Mouse (Mus musculus): Measurements from ENCODE around the gene Msh3. TPM values are rescaled to one million over a fixed set of nuclear protein-coding genes. Genes with fewer than 3 reads are reported as not detected.

The Msh3 gene
- polyA plus RNA-seq, 1 experiment: 35.5 TPM

DNA sequence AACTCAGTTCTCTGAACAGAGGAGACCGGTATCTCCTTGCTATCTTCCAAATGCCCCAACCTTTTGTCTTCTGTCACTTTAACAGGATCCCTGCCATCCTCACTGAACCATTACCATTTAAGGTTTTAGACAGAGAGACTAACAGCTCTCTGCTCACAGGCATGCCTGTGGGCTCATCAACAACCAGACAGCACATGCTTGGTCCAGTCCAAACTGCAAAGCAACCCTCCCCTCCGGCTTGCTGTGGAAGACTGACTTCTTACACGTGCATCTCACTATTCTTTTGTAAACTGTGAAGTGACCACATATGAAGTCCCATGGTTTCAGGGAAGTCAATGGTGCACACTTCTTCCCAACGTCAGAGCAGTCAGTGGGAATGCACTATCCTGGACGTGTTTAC lies 93.5 kb downstream of the Msh3 start:
- TF ChIP-seq CTCF (IDR thresholded peaks at IDR 0.05; ENCODE audit: control insufficient read depth, insufficient read depth, low read length) (no peak), POLR2A (IDR thresholded peaks at IDR 0.05; ENCODE audit: borderline replicate concordance, control insufficient read depth, low read depth, low read length) (no peak)
- 86% methylated on average over 5 of the region's 5 CpGs for WGBS
- H3K4me3 ChIP-seq (replicated peaks; ENCODE audit: control insufficient read depth, low read depth, low read length): no peak overlapping the region
- H3K27ac ChIP-seq (ENCODE audit: control insufficient read depth, insufficient read depth, low read depth, low read length, poor library complexity): no peak overlapping the region
- H3K4me1 ChIP-seq (ENCODE audit: control insufficient read depth, insufficient read depth, low read length): no peaks in the 10 kb centered on the region; the same call in 1 of the 2 replicates

DNA sequence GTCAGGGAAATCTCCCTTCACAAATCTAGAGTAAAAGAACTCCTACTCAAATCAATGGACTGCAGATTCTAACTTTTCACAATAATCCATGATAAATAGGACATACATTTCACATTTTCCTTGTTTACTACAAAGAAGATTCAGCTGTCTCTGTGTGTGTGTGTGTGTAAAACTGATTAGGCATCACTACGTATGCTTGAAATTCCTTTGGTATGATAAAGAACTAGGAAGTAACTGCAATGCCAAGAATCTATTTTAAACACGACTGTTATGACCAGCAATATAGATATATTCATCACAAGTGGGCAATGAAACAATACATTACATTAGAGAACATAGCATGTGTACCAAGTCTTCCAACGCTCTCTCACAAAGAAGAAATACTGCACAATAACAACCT lies 99.3 kb downstream of the Msh3 start:
- 70% methylated on average over 3 of the region's 3 CpGs for WGBS
- no peak overlapping the region for H3K4me3 ChIP-seq (replicated peaks; ENCODE audit: control insufficient read depth, low read depth, low read length)
- no peaks in the 10 kb centered on the region; the same call in 1 of the 2 replicates for H3K4me1 ChIP-seq (ENCODE audit: control insufficient read depth, insufficient read depth, low read length)
- TF ChIP-seq POLR2A (IDR thresholded peaks at IDR 0.05; ENCODE audit: borderline replicate concordance, control insufficient read depth, low read depth, low read length): no peak
- no peak for TF ChIP-seq CTCF (IDR thresholded peaks at IDR 0.05; ENCODE audit: control insufficient read depth, insufficient read depth, low read length)
- no peak overlapping the region for H3K27ac ChIP-seq (ENCODE audit: control insufficient read depth, insufficient read depth, low read depth, low read length, poor library complexity)

DNA sequence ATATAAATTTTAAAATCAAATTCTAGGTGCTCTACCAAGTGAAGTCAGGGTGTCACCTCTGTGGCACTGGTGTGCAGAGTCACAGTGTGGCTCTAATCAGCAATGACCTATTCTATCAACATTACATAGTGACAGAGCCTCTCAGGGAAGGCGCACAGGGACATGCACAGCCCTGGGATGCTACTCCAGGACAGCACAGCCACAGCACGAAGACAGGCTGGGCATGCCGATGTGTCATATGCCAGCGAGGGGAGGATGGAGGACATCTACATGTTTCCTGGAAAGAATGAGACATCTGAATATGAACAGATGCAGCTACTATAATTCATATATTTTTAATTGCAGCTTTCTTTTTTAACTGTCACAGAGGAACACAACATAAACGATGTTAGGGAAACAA lies 101.0 kb downstream of the Msh3 start:
- WGBS: 84% methylated on average over 5 of the region's 5 CpGs
- H3K4me1 ChIP-seq (ENCODE audit: control insufficient read depth, insufficient read depth, low read length): no peaks in the 10 kb centered on the region; the same call in 1 of the 2 replicates
- TF ChIP-seq CTCF (IDR thresholded peaks at IDR 0.05; ENCODE audit: control insufficient read depth, insufficient read depth, low read length) (no peak), POLR2A (IDR thresholded peaks at IDR 0.05; ENCODE audit: borderline replicate concordance, control insufficient read depth, low read depth, low read length) (no peak)
- H3K27ac ChIP-seq (ENCODE audit: control insufficient read depth, insufficient read depth, low read depth, low read length, poor library complexity): no peak overlapping the region
- no peak overlapping the region for H3K4me3 ChIP-seq (replicated peaks; ENCODE audit: control insufficient read depth, low read depth, low read length)

DNA sequence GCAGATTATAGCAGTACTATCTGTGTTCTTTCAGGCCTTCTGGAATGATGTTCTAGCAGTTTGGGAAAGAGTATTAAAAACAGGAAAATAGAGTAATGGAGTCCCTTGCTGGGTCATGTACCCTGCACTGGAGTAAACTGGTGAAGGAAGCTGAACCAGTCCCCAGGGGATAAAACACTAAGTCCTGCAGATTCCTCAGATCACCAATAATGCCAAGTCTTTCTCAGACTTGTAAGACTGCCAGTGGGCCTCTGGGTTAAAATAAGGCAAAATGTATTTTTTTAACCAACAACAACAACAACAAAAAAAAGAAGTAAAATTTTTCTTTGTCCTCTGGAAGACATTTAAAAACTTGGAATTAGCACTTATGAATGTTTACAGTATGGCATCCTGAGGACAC lies 102.5 kb downstream of the Msh3 start:
- TF ChIP-seq CTCF (IDR thresholded peaks at IDR 0.05; ENCODE audit: control insufficient read depth, insufficient read depth, low read length): no peak
- no peak for TF ChIP-seq POLR2A (IDR thresholded peaks at IDR 0.05; ENCODE audit: borderline replicate concordance, control insufficient read depth, low read depth, low read length)
- H3K27ac ChIP-seq (ENCODE audit: control insufficient read depth, insufficient read depth, low read depth, low read length, poor library complexity): no peak overlapping the region
- H3K4me3 ChIP-seq (replicated peaks; ENCODE audit: control insufficient read depth, low read depth, low read length): no peak overlapping the region
- H3K4me1 ChIP-seq (ENCODE audit: control insufficient read depth, insufficient read depth, low read length): no peaks in the 10 kb centered on the region

DNA sequence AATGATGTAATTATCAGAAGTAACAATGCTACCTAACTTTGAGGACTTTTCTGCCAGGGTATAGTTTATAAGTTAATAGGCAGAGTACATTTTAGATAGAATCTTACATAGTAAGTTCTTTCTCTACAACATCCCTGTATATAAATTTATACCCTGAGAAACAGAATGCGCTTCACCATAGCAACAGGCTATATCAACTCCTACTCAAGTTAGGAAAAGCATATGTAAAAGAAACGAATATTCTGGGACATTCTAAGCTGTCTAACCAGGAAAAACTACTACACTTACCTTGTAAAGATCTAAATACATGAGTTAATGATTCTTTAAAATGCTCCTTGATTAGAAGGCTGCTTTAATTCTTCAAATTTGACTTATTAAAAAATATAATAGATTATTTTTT lies 107.2 kb downstream of the Msh3 start:
- TF ChIP-seq POLR2A (IDR thresholded peaks at IDR 0.05; ENCODE audit: borderline replicate concordance, control insufficient read depth, low read depth, low read length) (no peak), CTCF (IDR thresholded peaks at IDR 0.05; ENCODE audit: control insufficient read depth, insufficient read depth, low read length) (no peak)
- WGBS: 87% methylated on average over 2 of the region's 2 CpGs

DNA sequence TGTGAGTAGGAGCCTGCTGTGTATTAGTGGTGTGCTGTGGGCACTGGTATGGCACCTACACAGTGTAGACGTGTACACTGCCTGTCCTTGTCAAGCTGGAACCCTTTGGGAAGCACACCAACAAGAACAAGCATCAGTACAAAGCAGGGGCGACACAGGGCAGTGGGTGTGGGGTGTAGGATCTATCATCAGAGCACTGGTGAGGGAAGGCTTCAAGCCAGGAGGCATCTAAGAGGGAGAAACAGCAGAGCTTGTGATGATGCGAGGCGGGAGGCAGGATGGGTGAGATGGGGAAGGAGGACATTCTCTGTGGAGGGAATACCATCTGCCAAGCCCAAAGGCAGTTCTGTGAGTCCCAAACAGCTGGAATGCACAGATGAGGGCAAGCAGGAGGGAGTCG lies 107.8 kb downstream of the Msh3 start:
- Histone ChIP-seq H3K4me1 (ENCODE audit: control insufficient read depth, insufficient read depth, low read length) (no peaks in the 10 kb centered on the region), H3K4me3 (replicated peaks; ENCODE audit: control insufficient read depth, low read depth, low read length) (no peak overlapping the region), H3K27ac (ENCODE audit: control insufficient read depth, insufficient read depth, low read depth, low read length, poor library complexity) (no peak overlapping the region)
- TF ChIP-seq POLR2A (IDR thresholded peaks at IDR 0.05; ENCODE audit: borderline replicate concordance, control insufficient read depth, low read depth, low read length): no peak
- no peak for TF ChIP-seq CTCF (IDR thresholded peaks at IDR 0.05; ENCODE audit: control insufficient read depth, insufficient read depth, low read length)
- WGBS: 86% methylated on average over 5 of the region's 5 CpGs

More for the DNA sequence above, 107.2 kb downstream of the Msh3 start:
- H3K4me1 ChIP-seq (ENCODE audit: control insufficient read depth, insufficient read depth, low read length): no peaks in the 10 kb centered on the region
- H3K27ac ChIP-seq (ENCODE audit: control insufficient read depth, insufficient read depth, low read depth, low read length, poor library complexity): no peak overlapping the region
- H3K4me3 ChIP-seq (replicated peaks; ENCODE audit: control insufficient read depth, low read depth, low read length): no peak overlapping the region

DNA sequence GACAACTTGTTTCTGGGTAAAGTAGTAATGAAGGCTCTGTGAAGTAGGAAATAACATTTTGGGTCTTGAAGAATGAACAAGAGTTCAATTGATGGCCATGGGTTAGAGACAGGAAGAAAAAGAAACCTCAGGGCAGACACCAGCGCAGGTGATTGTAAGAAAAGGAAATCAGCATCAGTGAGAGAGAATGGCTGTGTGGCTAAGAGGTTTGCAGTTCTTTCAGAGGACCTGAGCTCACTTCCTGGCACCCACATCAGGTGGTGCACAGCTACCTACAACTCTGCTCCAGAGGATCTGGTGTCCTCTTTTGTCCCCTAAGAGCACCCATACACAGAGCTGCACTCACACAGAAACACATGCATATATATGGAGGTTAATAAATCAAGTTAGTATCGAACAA lies 110.1 kb downstream of the Msh3 start:
- TF ChIP-seq POLR2A (IDR thresholded peaks at IDR 0.05; ENCODE audit: borderline replicate concordance, control insufficient read depth, low read depth, low read length) (no peak), CTCF (IDR thresholded peaks at IDR 0.05; ENCODE audit: control insufficient read depth, insufficient read depth, low read length) (no peak)
- H3K27ac ChIP-seq (ENCODE audit: control insufficient read depth, insufficient read depth, low read depth, low read length, poor library complexity): no peak overlapping the region
- no peaks in the 10 kb centered on the region for H3K4me1 ChIP-seq (ENCODE audit: control insufficient read depth, insufficient read depth, low read length)
- no peak overlapping the region for H3K4me3 ChIP-seq (replicated peaks; ENCODE audit: control insufficient read depth, low read depth, low read length)
- 73% methylated on average over 2 of the region's 2 CpGs for WGBS

DNA sequence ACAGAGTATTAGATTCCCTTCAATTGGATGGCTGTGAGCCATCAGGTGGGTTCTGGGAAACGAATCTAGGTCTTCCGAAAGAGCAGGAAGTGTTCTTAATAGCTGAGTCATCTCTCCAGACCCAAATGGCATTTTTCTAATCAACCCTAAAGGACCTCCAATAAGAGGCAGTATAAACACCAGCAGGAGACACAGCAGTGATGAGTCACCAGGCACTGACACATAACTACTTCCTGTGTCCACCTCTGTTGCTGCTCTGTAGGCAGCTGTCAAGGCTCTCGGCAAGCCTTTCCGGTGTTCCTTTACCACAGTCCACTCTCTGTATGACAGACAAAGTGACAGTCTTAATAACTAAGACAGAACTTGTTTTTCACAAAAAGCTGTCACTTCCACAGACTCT lies 113.4 kb downstream of the Msh3 start:
- no peaks in the 10 kb centered on the region for H3K4me1 ChIP-seq (ENCODE audit: control insufficient read depth, insufficient read depth, low read length)
- no peak overlapping the region for H3K27ac ChIP-seq (ENCODE audit: control insufficient read depth, insufficient read depth, low read depth, low read length, poor library complexity)
- TF ChIP-seq POLR2A (IDR thresholded peaks at IDR 0.05; ENCODE audit: borderline replicate concordance, control insufficient read depth, low read depth, low read length): no peak
- no peak for TF ChIP-seq CTCF (IDR thresholded peaks at IDR 0.05; ENCODE audit: control insufficient read depth, insufficient read depth, low read length)
- H3K4me3 ChIP-seq (replicated peaks; ENCODE audit: control insufficient read depth, low read depth, low read length): no peak overlapping the region
- WGBS: 37% methylated on average over 4 of the region's 4 CpGs

DNA sequence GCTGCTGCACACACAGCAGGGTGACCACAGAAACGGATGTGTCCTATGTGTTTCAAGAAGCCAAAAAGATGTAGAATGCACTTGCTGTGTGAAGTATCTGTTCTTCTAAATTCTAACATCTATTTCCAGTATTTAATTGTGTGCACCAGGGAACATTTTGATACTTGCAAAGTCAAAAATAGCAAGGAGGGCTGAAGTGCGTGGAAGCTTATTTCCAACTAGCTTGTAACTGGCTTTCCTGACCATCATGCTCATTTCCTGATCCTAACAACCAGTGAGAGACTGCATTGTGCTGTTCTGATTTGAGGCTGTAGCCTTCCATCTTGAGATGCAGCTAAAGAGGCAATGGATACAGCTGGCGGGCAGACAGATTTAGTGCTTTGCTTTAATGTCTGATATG lies 116.9 kb downstream of the Msh3 start:
- Histone ChIP-seq H3K27ac (ENCODE audit: control insufficient read depth, insufficient read depth, low read depth, low read length, poor library complexity) (no peak overlapping the region), H3K4me3 (replicated peaks; ENCODE audit: control insufficient read depth, low read depth, low read length) (no peak overlapping the region), H3K4me1 (ENCODE audit: control insufficient read depth, insufficient read depth, low read length) (no peaks in the 10 kb centered on the region)
- WGBS: 84% methylated on average over 3 of the region's 3 CpGs
- TF ChIP-seq CTCF (IDR thresholded peaks at IDR 0.05; ENCODE audit: control insufficient read depth, insufficient read depth, low read length): no peak
- TF ChIP-seq POLR2A (IDR thresholded peaks at IDR 0.05; ENCODE audit: borderline replicate concordance, control insufficient read depth, low read depth, low read length): no peak

All from bone marrow, adult 2 months (tissue).